Mouse (Mus musculus): Measurements from ENCODE around the gene Gucy2c.

Gucy2c gene

DNA sequence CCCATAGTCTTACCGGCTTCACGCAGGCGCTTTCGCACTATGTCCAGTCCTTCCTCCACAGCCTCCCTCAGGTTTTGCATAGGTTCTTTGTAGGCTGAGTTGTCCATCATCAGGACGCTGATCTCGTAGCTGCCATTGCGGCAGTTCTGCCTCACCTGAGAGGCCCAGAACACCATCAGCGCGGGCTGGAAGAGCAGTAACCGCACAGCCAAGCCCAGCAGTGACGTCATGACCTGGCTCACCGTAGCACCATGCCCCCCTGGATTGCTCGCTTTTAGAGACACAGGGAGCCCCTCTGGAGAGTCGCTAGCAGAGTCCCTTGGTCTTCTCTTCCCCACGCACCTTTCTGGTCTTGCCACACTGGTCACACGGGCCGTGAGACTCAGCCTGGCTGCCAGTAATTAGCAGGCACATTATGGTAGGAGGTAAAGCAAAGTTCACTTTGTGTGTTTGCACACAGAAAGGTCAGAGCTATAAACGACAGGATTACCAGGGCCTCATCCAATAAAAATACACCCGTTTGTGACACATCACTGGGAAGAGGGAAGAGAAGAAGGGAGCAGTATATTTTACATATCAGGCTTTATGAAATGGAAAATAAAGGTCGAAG, at the start of gene Gucy2c:
TSS of gene Gucy2c (minus strand) at position 389 of the 610 bp plus-strand sequence.
- no peak for DNase-seq

DNA sequence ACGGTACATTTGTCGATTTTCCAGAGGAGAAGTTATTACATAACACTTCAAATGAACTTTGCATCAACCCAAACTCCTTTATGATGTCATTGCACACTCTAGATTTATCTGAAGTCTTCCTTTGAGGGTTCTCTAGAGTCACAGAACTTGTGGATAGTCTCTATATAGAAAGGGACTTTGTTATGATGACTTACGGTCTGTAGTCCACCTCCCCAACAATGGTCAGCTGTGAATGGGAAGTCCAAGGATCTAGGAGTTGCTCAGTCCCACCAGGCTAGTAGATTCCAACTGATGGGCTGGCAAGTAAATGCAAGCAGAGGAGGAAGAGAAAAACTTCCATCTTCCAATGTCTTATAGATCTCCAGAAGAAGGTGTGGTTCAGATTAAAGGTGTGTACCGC, 47.1 kb upstream of the Gucy2c start:
- DNase-seq = no peak

DNA sequence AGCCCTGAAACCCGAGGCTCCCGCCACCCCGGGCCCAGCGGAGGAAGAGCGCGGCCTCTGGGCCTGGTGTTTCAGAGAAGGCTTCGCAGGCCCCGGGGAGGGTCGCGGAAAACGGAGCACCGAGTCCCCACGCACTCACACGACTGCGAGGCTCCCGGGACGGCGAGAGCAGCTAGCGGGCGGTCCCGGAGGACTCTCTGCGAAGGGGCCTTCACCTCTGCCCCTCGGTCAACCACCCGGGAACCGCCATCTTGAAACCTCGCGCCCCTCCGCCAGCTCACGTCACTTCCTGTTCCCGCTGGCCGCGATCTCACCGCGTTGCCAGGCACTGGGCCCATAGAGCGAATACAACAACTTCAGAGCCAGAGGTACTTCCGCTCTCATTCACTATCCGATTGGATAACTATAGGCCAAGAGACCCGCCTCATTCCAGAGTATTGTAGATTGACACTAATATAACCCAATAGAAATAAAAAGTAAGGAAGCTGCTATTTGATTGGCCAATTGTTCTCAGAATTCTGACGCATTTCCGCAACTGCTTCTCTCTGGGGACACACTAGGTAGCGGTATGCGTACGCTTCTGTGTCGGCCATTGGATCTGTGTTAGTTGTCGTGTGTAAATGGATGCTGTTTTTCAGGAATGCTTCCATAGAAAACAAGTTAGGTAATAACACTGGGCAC, 46.5 kb upstream of the Gucy2c start, which contains the start of gene Wbp11:
TSS of gene Wbp11 (minus strand) at position 353 of the 681 bp plus-strand sequence.
- DNase-seq = peak; percentile 94

DNA sequence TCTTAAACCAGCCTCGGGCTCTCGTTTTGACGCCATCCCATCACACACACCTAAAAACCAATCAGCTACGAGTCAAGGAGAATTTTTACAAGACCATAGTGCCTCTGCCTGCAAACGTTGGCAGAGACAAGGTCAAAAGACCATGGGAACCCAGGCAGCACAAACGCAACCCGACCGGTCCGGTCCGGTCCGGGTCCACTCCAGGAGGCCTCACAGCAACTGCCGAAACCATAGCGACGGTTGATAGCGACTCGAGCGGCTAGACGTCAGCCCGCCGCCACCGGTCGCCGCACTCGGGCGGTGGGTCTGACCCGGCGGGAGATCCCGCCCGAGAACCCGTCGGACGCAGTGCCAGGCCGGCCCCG, 45.9 kb upstream of the Gucy2c start, which contains the start of gene BC049715:
TSS of gene BC049715 (plus strand) at position 111 of the 365 bp plus-strand sequence.
- no peak for DNase-seq

DNA sequence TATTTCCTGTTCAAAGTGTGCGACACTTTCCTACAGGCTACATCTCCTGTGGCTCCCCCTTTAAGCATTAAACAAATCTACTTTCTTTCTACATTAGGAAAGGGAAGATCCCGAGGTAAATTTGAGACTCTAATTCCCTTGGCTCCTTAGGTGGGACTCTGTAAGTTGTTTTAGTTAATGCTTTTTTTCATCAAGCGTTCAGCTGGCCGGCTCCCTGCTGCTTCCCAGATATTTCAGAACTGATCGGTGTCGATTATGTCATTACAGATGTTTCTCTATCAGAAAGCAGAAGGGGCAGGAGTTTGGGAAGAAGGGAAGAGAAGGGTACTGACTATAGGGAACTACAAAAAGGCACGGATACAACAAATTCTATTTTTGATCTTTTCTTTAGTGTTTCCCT, 45.6 kb upstream of the Gucy2c start:
- DNase-seq = no peak

DNA sequence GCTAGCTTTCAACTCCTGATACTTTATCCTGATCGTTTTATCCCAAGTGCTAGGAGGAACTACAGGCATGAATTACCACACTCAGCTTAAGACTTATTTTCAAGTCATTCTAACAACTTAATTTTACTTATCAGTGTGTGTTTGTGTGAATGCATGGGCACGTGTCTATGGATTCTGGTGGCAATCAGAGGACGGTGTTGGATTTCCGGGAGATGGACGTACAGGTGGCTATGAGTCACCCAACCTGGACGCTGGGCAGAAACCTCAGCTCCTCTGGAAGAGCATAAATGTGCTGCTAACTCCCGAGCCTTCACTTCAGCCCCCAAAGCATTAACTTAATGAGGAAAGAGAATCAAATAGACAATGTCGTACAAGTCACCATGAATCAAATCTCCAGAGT, 43.4 kb upstream of the Gucy2c start:
- DNase-seq = no peak

DNA sequence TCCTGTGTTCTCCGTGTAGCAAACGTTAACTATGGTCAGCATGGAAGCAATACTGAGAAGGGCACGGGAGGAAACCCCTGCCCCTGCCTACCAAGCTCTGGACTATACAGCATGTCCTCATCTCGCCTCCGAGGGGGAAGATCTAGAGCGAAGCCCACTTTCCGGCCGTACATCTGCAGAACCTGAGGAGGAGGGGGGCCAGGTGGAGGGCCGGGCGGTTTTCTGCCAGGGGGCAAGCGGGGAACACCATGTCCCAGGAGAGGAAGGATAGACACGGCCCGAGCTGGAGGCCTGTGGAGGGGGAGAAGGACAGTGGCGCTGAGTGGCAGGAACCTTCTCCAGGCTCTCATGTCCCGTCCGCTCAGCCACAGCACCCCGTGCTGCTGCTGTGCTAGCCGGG, 39.5 kb upstream of the Gucy2c start:
- no peak for DNase-seq

DNA sequence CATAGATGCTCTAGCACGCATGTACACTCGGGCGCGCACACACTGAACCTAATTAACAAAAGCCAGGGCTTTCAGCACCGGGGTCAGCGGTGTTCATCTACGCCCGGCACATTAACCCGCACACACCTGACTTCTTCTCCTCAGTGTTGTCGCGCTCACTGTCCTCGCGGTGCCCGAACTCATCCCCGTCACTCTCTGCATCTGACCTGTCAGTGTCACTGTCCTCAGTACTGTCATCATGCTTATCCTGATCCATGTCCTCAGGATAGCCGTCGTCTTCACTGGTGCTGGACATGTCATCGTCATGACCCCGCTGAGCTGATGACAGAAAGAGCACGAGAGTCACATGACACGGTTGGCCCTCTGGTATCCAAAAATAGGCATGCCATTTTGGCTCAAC, 38.8 kb upstream of the Gucy2c start:
- no peak for DNase-seq

DNA sequence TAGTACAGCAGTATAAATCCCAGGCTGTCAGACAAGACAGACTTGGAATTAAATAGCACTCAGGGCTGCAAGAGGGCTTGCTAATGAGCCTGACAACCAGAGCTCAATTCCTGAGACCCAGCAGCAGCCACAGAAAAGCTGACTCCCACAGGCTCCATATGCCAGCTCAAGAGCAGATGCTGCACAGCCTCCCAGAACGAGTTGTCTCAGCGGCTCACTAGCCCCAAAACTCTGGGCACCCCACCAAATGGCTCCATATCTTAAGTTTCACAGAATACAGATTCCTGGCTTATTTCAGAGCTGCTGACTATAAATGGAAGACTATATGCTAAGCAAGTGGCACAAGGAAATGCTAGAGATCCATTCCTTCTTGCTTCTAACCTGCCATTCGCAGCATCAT, 36.0 kb upstream of the Gucy2c start:
- DNase-seq = peak; percentile 79

DNA sequence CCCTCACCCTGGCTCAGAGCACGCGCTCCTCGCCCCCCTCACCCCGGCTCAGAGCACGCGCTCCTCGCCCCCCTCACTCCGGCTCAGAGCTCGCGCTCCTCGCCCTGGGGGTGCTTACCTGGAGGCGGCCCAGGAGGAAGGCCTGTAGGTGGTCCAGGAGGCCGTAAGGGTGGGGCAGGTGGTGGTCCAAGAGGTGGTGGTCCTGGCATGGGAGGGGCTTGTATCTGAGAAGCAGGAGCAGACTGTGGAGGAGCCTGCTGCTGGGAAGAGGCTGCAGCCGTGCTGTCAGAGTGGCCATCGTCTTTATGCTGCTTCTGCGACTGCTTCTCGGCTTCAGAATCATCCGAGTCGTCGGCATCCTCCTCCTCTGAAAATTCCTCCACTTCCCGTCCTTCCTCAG, 35.3 kb upstream of the Gucy2c start:
- no peak for DNase-seq

DNA sequence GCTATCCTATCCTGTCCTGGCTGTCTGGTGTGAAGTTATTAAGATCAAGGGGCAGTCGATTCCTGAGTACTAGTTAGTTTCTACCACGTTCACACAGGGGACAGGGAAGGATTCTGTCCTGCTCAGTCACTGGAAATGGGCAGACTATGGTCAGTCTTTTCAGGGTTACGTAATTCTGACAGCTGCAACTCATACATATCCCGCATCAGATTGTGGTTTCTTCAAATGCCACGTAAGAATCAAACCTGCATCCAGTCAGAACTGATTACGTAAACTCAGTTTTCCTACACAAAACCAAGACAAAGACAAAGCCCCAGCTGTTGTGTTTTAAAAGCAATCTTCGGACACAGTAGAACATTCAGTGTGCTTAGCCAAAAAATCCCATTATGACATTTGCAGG, 33.8 kb upstream of the Gucy2c start:
- no peak for DNase-seq

DNA sequence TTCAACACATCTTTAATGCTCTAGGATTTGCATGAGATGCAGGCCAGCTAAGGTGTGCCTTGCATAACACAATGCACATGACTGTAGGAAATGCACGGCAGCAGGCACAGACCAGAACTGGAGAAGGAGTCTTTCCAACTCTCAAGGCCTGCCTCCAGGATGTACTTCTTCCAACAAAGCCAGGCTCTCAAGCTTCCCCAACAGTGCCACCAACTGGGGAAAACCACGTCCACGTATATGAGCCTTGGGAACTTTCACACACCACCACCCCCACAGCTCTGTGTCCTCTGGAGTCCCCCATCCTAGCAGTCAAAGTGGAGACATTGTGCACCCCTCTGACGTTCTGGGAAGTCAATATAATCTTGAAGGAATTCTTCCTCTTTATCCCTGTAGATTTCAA, 31.6 kb upstream of the Gucy2c start:
- peak; percentile 38 for DNase-seq

DNA sequence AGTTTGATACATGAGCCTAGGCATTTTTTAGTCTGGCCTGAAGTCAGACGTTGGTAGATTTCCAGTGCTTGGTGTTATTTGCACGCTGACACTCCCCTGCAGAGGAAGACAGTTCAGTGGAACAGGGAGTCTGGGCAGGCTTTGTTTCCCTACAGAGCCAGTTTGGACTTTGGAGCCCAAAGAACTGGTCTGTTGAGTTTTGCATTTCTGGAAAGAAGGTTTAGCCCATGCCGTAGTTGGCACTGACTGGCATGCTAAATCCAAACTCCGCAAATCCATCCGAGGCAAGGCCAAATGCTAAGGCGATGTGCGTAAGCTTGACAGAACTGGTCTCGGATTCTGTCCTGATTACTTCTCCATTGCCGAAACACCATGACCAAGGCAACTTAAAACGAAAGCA, 29.6 kb upstream of the Gucy2c start:
- DNase-seq = no peak

DNA sequence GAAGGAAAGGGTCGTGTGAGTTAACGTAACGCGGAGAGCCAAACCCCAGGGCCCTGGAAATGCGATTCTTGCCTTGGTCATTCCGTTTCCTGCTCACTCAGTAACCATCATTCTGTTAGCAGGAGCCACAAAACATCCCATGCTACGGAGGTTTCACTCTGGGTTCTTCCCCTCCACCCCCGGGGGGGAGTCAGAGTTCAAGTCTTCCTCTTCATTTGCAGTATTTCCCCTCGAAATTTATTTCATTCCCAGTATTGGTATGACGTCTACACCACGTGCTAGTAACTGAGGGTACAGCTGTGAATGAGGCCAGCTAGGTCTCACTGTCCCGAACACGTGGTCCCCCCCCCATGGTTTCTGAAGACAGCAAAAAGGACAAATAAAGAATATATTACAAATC, 28.1 kb upstream of the Gucy2c start:
- DNase-seq = no peak

DNA sequence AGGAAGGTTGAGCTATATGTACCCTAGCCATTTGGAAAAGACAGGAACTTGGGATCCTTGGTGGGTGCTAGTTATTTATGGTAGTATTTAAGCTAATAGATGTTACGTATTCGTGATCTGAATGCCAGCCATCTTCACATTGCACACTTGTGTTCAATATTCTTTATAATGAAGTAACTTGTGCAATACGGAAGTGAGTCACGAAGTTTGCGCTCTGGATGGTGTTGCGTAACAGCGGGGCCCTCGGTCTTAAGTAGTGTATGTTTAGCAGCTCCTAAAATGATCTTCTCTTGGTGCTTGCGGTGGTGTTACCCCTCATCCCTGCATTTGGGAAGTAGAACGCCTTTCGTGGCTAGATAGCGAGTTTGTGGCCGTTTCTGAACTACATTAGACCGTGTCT, 27.5 kb upstream of the Gucy2c start:
- no peak for DNase-seq

DNA sequence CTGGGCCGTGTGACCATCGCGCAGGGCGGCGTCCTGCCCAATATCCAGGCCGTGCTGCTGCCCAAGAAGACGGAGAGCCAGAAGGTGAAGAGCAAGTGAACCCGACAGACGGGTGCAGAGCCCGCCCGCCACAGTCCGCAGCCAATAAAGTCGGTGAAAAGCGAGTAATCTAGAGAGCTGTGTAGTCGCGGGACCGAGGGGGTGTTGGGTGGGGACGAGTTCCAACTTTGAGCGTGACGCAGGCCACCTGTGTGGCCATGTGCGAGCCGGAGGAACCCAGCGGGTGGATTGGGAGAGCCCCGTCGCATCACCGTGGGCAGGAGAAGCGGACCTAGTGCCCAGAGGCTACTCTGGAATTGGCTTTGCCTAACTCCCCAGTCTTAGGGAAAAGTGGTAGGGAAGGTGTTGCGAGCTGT, 27.1 kb upstream of the Gucy2c start:
- peak; percentile 48 for DNase-seq

DNA sequence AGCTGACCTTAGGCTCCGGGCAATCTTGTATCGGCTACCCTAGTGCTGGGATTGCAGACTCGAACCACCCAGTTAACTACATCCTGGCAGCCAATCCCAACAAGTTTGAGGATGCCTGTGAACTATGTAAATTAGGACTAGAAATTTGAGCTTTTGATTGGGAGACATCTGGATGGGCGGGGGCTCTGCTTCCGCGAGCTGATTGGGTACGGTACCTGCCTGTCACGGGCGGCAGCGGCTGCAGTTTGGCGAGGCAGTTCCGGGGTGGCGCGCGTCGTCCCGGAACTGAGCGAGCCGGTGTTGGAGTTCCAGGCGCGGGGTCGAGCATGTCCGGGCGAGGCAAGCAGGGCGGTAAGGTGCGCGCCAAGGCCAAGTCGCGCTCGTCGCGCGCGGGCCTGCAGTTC, 26.5 kb upstream of the Gucy2c start, which contains the start of gene H2afj:
TSS of gene H2afj (plus strand) at position 231 of the 404 bp plus-strand sequence.
- DNase-seq = peak; percentile 96

DNA sequence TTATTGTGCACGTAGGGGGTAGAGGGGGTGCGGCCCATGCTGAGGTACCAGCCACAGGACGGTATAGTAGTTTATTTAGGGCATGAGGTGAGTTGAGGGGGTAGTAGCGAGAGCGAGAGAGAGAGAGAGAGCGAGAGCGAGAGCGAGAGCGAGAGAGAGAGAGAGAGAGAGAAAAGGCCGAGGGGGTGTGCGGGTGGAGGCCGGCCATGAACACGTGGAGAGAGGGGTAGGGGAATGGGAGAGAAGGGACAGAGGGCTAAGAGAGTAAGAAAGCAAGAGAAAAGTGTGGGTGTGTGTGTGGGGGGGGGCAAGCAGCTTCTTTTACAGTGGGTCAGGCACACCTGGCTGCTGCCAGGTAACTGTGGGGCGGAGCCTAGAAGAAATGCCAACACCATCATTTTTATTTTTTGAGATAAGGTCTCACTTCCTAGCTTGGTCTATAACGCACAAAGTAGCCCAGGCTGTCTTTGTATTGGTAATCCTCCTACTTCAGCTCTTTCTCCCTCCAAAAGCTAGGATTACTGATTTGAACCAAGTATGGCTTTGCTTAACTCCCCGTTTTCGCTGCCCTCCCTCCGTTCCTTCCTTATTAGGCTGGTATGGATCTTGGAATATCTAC, 25.9 kb upstream of the Gucy2c start:
- DNase-seq = no peak

DNA sequence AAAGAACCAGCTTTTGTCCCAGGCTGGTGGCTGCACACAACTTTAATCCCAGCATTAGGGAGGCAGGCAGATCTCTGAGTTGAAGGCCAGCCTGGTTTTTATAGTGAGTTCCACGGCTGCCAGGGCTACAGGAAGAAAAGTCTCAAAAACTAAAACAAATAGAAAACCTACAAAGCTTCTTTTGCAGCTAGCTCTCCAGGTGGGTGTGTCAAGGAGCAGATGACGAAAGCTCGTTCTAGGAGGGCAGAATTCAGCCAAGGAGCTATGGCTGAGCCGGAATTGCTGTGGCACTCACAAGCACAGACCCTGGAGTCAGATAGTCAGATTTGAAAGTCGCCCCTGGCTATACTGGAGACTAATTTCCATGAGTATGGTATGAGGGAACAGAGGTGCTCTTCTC, 25.3 kb upstream of the Gucy2c start:
- no peak for DNase-seq

DNA sequence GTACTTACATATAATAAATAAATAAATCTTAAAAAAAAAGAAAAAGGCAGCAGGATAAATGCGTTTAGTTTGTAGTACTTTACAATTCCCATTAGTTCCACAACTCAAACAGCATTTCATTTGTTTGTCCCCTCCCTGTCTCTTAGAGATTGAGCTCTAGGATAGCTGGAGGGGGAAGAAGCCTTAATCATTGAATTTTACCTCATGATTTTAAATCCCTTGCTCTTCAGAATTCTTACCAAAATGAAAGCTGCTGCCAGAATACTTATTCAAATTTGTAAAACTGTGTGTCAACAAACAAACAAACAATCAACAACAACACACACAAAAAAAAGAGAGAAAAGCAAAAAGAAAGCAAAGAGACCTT, 23.8 kb upstream of the Gucy2c start:
- DNase-seq = no peak

DNA sequence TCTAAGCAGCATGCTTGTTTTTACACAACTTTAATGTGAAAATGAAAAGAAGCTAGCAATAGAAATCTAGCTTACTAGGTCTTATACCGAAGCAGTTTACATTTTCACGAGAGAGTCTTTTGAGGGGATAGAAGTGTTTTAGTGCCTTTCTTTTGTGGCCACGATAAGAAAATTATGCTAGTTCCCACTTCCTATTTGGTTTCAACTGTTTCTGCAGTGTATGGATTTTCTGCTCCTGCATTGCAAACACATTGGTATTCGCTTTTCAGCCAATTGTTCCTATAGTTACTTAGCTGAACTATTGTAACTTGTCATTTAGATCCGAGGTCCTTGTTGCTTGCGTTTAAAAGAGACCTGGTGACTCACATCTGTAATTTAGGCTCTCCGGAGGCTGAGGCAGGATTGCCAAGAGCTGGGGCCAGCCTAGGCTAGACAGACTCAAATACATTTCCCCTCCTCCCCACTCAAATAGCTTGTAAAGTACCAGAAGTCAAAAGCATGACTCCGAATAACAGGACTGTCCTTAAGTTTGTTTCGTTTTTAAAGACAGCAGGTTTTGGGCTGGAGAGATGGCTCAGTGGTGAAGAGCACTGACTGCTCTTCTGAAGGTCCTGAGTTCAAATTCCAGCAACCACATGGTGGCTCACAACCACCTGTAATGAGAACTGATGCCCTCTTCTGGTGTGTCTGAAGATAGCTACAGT, 23.3 kb upstream of the Gucy2c start:
- no peak for DNase-seq

DNA sequence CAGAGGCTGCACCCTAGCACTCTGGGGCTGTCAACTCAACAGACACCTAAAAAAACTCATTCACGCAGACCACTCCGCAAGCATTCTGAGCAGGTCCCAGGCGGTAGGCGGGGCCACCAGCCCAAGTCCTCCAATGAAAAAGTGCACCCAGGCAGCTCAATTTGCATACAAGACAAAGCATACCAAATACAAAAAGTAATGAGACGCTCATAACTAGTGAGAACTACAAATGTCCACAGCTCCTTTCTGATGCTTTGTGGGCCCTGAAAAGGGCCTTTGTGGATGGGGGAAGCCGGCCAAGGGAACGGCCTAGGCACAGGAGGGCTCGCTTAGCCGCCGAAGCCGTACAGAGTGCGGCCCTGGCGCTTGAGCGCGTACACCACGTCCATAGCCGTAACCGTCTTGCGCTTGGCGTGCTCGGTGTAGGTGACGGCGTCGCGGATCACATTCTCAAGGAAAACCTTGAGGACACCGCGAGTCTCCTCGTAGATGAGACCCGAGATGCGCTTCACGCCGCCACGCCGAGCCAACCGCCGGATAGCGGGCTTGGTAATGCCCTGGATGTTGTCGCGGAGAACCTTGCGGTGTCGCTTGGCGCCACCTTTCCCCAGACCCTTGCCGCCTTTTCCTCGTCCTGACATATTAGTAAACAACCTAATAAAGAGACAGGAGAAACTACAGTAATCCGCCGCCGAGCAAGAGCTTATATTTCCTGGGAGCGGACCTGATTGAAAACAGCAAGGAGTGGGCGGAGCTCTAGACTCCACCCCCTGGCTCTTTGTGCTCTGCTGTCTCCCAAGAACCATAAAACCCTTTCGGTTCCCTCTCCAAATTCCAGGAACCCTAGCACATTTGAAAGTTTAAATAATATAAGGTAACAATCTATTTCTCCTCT, 22.4 kb upstream of the Gucy2c start, which contains the start of gene Hist4h4:
TSS of gene Hist4h4 (minus strand) at position 677 of the 895 bp plus-strand sequence.
- DNase-seq = peak; percentile 91
